Mouse (Mus musculus) neural tube, embryonic 15.5 days (tissue): ENCODE results near the gene Cab39. TPM values are rescaled to one million over a fixed set of nuclear protein-coding genes. Genes with fewer than 3 reads are reported as not detected.

Source experiments
- ATAC-seq: fragments of 200-750 bp; cut with Nextera tagmentation; 2 replicates; pipeline ENCODE4 v1.8.0; 2017; ENCODE audit warnings: mild to moderate bottlenecking, moderate TSS enrichment, moderate library complexity; ENCODE audit not compliant: low FRiP score
- H3K27ac ChIP-seq: fragments of 300-500 bp; sonication (generic); replicated peaks from 2 replicates; pipeline ENCODE4 v1.5.1; 2015; ENCODE audit warnings: mild to moderate bottlenecking, inconsistent platforms
- H3K27me3 ChIP-seq: fragments of 300-500 bp; sonication (generic); replicated peaks from 2 replicates; pipeline ENCODE4 v1.6.1; 2015; ENCODE audit warnings: inconsistent platforms
- H3K36me3 ChIP-seq: fragments of 300-500 bp; sonication (generic); 2 replicates; pipeline ENCODE4 v1.6.1; 2015; ENCODE audit warnings: inconsistent platforms
- H3K4me1 ChIP-seq: fragments of 300-500 bp; sonication (generic); 2 replicates; pipeline ENCODE4 v1.6.1; 2015; ENCODE audit warnings: inconsistent platforms
- H3K4me2 ChIP-seq: fragments of 300-500 bp; sonication (generic); 2 replicates; pipeline ENCODE4 v1.6.1; 2015; ENCODE audit warnings: inconsistent platforms, mild to moderate bottlenecking, moderate library complexity
- H3K4me3 ChIP-seq: fragments of 300-500 bp; sonication (generic); replicated peaks from 2 replicates; pipeline ENCODE4 v1.5.1; 2015; ENCODE audit warnings: mild to moderate bottlenecking, inconsistent platforms
- H3K9ac ChIP-seq: fragments of 300-500 bp; sonication (generic); replicated peaks from 2 replicates; pipeline ENCODE4 v1.6.1; 2015; ENCODE audit warnings: mild to moderate bottlenecking, inconsistent platforms
- H3K9me3 ChIP-seq: fragments of 300-500 bp; sonication (generic); replicated peaks from 2 replicates; pipeline ENCODE4 v1.6.1; 2016; ENCODE audit warnings: inconsistent platforms
- WGBS: fragments of 180-500 bp; shearing (Covaris S2); methylation state at CpG from one replicate; pipeline ENCODE4 v1.1.7; 2015; ENCODE audit warnings: mixed read lengths; 5-methylcytosine and 5-hydroxymethylcytosine counted together
- polyA plus RNA-seq: library from polyadenylated mRNA; unstranded; fragments of >200 nt; fragmentation: Nextera tagmentation; extraction: Ambion mirVana; gene quantifications from 2 replicates; pipeline ENCODE4 v1.2.1, GENCODE M21; 2015

Gene Cab39
- polyA plus RNA-seq, result 42.8 and 45.3 TPM in 2 replicates

DNA sequence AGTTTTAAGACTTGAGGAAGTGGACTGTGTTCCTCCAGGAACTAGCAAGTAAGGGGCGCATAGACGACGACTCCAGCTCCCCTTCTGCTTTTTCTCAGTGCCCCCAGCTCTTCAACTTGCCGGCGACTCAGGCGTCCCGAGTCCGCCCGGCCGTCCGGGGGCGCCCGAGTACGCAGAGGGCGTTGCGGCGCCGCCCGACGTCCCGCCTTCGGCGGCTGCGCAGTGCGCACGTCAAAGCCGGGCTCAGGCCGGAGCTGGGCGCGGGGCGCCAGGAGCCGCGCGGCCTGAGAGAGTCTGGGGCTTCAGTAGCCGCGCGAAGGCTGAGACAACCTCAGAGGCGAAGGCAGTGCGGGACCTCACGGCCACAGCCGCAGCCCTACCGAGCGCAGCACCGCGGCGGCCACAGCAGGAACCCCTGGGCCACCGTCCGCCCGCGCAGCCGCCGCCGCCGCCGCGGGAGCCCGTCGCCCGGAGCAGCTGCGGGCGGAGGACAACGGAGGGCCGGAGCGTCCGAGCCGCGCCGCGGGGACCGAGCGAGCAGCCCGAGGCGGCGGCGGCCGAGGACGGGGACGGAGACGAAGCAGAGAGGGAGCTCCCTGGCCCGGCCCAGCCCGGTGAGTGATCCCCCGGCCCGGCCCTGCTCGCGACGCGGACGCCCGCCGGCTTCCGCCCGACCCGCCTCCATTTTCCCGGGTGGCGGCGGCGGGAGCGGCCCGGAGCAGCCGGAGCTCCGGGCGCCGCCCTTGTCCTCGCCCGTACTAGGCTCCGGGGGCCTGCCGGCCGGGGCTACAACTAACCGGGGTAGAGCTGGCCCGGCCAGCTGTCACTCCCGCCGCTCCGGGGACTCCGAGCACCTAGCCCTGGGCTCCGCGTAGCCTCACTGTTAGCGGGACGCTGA is at the start of gene Cab39:
Gene Cab39 (plus strand): TSS at position 234 of the 898 bp plus-strand sequence.
- WGBS, result under 1% methylated on average over 78 of the region's 118 CpGs
- H3K27ac ChIP-seq, result peak within 1 kb of the TSS; percentile 94
- H3K36me3 ChIP-seq, result no peaks in the 10 kb centered on the region
- peaks cover 24% of the 10 kb centered on the region for H3K4me1 ChIP-seq
- peak within 1 kb of the TSS; percentile 95 for H3K4me3 ChIP-seq
- H3K9me3 ChIP-seq, result no peaks in the 10 kb centered on the region
- H3K27me3 ChIP-seq, result no peaks in the 10 kb centered on the region
- H3K4me2 ChIP-seq, result peak within 1 kb of the TSS; percentile 67
- peak; percentile 96 for ATAC-seq
- peak within 1 kb of the TSS; percentile 92 for H3K9ac ChIP-seq

DNA sequence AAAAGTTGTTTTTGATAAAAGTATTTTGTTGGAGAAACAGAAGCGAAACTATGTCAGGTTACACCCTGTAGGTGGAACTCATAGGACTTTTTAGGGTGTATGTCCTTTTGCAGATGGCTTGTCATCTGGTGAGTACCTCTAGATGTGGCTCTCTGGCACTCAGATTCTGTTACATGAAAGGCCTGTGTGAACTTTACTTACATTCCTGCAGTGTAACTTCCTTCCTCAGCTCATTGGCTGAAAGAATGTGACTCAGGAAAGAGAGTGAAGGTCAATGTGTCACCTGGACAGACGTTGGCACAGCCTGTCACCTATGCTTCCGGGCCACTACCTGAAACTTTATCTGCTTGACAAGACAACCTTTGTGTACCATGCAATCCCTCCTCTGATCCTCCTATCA is 48.7 kb upstream of the Cab39 start:
- WGBS, result 90% methylated on average over 3 of the region's 3 CpGs
- Histone ChIP-seq H3K9ac (no peak overlapping the region), H3K27ac (no peak overlapping the region), H3K27me3 (no peaks in the 10 kb centered on the region), H3K4me3 (no peak overlapping the region), H3K4me1 (peaks cover 6% of the 10 kb centered on the region; the same call in 1 of the 2 replicates), H3K9me3 (no peaks in the 10 kb centered on the region), H3K36me3 (no peaks in the 10 kb centered on the region), H3K4me2 (no peak overlapping the region)
- ATAC-seq, result no peak

DNA sequence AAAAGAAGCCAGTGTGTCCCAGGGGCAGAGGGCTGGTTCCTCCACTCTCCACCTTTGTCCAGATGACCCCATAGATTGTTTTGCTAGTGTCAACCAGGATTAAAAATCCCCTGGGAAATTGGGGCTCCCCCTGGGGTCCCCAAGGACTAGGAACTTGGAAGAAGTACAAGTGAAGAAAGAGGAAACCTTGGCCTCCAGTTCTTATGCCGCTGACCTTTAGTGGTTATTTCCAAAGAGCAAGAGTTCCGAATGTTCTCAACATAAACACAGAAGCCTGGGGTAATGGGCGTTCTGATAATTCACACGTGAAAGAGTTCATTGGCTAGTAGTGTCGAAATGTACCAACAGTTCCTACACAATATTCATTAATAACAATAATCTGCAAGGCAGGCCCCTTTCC is 46.7 kb upstream of the Cab39 start:
- WGBS, result 90% methylated on average over 5 of the region's 5 CpGs
- Histone ChIP-seq H3K9ac (no peak overlapping the region), H3K9me3 (no peaks in the 10 kb centered on the region), H3K27ac (no peak overlapping the region), H3K4me1 (peaks cover 6% of the 10 kb centered on the region; the same call in 1 of the 2 replicates), H3K4me2 (no peak overlapping the region), H3K27me3 (no peaks in the 10 kb centered on the region), H3K36me3 (no peaks in the 10 kb centered on the region), H3K4me3 (no peak overlapping the region)
- no peak for ATAC-seq

DNA sequence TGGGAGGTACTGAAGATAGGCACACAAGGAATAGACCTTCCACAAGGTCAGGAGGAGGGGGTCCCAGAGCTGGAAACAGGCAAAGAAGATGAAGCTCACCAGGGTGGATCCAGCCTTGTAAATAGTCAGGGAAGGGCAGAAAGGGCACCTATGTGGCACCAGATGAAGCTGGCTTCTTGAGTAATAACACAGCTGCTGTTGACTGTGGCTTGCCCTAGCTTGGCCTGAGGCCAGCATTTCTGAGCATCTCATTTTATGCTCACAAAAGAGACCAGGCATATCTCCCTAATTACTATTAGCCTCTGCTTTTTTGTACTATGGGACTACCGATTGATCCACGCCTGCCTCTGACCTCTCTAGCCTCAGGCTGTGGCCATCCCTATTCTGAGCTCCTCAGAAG is 43.4 kb upstream of the Cab39 start:
- Histone ChIP-seq H3K4me2 (no peak overlapping the region), H3K36me3 (no peaks in the 10 kb centered on the region), H3K9ac (no peak overlapping the region), H3K4me1 (no peaks in the 10 kb centered on the region), H3K9me3 (no peaks in the 10 kb centered on the region), H3K27ac (no peak overlapping the region), H3K27me3 (no peaks in the 10 kb centered on the region), H3K4me3 (no peak overlapping the region)
- ATAC-seq, result no peak
- WGBS, result 67% methylated on average over 2 of the region's 2 CpGs

DNA sequence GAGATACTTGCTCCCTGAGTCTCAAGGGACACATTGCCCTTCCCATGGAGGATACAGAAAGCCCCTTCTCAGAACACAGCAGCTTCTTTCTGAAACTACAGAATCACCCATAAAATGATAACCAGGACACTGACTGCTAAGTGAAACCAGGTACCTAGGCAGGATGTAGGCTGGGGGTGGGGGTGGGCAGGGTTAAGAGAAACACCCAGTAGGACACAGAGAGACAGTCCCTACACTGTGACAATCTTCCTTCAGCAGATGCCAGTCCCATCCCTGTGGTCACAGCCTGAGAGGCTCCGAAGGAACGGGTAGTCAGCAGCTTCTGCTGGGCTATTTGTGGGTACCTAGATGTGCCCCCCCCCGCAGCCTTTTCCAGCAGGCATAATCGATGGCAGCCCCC is 42.6 kb upstream of the Cab39 start:
- H3K9me3 ChIP-seq, result no peaks in the 10 kb centered on the region
- no peaks in the 10 kb centered on the region for H3K4me1 ChIP-seq
- no peak overlapping the region for H3K9ac ChIP-seq
- no peak overlapping the region for H3K4me3 ChIP-seq
- no peaks in the 10 kb centered on the region for H3K27me3 ChIP-seq
- 84% methylated on average over 4 of the region's 4 CpGs for WGBS
- no peak overlapping the region for H3K4me2 ChIP-seq
- no peak overlapping the region for H3K27ac ChIP-seq
- no peaks in the 10 kb centered on the region for H3K36me3 ChIP-seq
- no peak for ATAC-seq

DNA sequence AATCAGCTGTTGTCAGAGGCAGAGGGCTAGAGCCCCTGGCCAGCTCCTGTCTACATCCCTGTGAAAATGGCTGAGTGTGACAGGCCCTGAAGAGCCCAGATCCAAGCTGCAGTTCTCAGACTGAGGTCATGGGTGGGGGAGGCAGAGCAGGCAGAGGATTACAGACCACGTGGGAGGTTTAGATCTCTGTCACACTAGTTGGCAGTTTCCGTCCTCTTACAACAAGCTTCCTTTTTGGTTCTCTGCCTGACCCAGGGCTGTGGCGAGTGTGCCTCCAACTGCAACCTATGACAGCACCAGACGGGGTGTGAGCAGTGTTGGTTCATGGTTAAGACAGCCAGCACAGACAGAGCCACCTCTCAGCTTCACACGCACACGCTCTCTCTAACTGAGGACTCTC is 41.7 kb upstream of the Cab39 start:
- no peaks in the 10 kb centered on the region for H3K9me3 ChIP-seq
- no peak for ATAC-seq
- no peak overlapping the region for H3K9ac ChIP-seq
- WGBS, result 63% methylated on average over 6 of the region's 6 CpGs
- no peaks in the 10 kb centered on the region for H3K36me3 ChIP-seq
- no peaks in the 10 kb centered on the region for H3K4me1 ChIP-seq
- H3K4me3 ChIP-seq, result no peak overlapping the region
- H3K27me3 ChIP-seq, result no peaks in the 10 kb centered on the region
- no peak overlapping the region for H3K27ac ChIP-seq
- H3K4me2 ChIP-seq, result no peak overlapping the region

DNA sequence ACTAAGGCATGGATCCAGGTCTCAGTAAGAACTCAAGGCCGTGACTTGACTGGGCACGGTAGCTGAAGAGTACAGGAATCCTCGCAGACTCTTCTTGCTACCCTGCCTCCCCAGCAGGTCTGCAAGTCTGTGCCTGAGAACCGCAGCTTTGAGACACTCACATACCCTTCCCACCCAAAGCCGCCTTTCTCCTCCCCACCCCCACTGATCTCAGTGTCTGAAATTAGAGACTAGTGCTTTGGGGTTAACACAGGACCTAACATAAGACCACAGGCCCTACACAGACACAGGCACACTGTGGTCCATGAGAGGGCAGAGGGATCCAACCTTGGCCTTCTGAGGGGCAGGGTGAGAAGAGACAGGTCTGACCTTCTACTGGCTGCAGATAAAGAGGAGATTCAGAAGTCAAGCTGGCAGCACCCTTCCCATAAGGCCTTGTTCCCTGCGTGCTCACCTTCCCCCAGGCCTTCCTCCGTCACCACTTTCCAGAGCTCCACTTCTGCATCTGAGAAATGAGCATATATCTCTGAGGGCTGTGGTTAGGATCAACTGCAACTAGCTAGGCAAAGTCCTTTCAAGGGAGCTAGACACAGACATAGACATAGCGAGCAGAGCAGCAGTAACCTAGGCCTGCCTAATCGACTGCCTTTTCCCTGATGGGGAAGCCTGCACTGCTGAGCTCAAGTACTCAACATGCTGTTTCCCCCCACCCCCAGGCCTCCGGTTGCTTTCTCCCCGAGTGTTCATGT is 41.1 kb upstream of the Cab39 start:
- WGBS, result 87% methylated on average over 11 of the region's 11 CpGs
- ATAC-seq, result no peak
- Histone ChIP-seq H3K9ac (no peak overlapping the region), H3K4me3 (no peak overlapping the region), H3K27me3 (no peaks in the 10 kb centered on the region), H3K27ac (no peak overlapping the region), H3K36me3 (no peaks in the 10 kb centered on the region), H3K9me3 (no peaks in the 10 kb centered on the region), H3K4me1 (no peaks in the 10 kb centered on the region), H3K4me2 (no peak overlapping the region)

DNA sequence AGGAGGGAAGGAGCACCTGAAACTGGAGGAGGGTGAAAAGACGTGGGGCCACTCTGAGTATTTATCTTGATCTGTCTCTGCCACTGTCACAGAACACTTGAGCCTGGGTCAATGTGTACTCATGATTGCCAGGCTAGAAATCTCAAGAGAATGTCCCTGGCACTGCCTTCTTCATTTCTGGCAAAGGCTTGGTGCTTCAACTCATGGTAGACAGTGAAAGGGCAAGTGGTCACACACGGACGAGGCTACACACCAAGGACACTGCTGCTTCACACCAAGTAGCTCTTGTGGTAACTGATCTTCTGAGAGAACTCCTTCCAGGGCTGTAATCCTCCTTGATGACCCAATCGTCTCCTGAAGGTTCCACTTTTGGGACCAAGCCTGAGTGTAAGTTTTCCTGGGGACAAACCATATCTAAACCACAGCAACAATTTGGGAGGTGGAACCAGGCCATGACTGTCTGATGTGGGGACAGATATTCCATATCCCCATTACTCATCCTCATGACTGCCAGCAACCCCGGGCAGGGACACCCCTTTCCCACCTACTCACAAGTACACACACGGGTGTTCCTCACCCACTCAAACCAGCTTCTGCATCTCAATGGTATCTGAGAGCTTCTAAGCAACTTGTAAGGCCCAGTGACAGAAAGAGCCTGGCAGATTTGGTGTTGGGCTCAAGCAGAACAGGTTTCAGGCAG is 35.6 kb upstream of the Cab39 start:
- Histone ChIP-seq H3K36me3 (no peaks in the 10 kb centered on the region), H3K4me1 (no peaks in the 10 kb centered on the region), H3K4me2 (no peak overlapping the region), H3K9me3 (no peaks in the 10 kb centered on the region), H3K27ac (no peak overlapping the region), H3K27me3 (no peaks in the 10 kb centered on the region), H3K9ac (no peak overlapping the region), H3K4me3 (no peak overlapping the region)
- no peak for ATAC-seq
- 79% methylated on average over 6 of the region's 6 CpGs for WGBS

DNA sequence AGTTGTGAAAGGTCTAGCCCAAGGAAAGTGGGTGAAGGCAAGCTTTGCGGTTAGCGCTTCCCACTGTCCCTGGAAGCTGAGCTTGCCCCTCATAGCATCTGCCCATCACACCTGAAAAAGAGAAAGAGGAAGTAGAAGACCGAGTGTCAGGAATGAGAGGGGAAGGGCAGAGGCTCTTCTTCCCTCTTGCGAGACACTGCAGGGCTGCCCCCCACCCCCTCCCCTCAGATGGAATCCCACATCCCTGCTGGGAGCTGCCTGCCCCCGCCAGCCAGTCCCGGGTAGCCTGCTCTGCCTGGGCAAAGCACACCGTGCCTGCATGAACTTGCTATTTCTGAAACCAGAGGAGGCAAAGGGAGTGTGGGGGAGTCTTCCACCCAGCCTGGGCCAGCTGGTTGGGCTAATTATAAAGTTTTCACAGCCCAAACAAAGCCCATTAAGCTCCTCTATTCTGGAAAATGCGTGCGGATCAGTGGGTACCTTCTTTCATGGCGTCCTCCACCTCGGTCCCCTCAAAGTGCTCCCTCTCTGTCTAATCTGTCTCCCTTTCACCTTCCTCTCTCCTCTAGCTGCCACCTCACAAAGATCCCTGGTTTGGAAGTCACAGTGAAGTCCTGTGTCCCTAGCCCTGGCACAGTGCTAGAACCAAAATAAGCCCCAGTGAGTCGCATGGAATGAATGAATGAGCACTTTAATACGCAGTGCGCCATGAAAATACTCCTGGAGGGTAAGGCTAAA is 34.8 kb upstream of the Cab39 start:
- no peak overlapping the region for H3K4me3 ChIP-seq
- H3K27me3 ChIP-seq, result no peaks in the 10 kb centered on the region
- H3K4me2 ChIP-seq, result no peak overlapping the region
- 40% methylated on average over 14 of the region's 14 CpGs for WGBS
- no peaks in the 10 kb centered on the region for H3K4me1 ChIP-seq
- no peak overlapping the region for H3K9ac ChIP-seq
- H3K36me3 ChIP-seq, result no peaks in the 10 kb centered on the region
- ATAC-seq, result no peak
- H3K27ac ChIP-seq, result no peak overlapping the region
- H3K9me3 ChIP-seq, result no peaks in the 10 kb centered on the region

DNA sequence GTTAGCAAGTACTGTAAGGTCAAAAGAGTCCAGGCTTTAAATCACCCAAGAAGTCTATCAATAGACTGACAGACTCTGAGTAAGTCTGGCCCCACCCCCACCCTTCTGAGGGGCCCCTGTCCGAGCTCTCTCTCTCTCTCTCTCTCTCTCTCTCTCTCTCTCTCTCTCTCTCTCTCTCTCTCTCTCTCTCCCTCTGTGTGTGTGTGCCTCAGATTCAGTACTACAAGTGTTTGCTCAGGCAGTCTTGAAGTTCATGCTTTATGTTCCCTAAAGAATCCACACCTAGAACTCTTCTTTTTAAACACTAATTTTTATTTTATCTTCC is 34.3 kb upstream of the Cab39 start:
- no peaks in the 10 kb centered on the region for H3K9me3 ChIP-seq
- no peak overlapping the region for H3K9ac ChIP-seq
- no peak for ATAC-seq
- no peaks in the 10 kb centered on the region for H3K36me3 ChIP-seq
- WGBS, result 19% methylated on average over 1 of the region's 1 CpGs
- H3K4me2 ChIP-seq, result no peak overlapping the region
- no peaks in the 10 kb centered on the region for H3K4me1 ChIP-seq
- no peaks in the 10 kb centered on the region for H3K27me3 ChIP-seq
- no peak overlapping the region for H3K27ac ChIP-seq
- H3K4me3 ChIP-seq, result no peak overlapping the region

DNA sequence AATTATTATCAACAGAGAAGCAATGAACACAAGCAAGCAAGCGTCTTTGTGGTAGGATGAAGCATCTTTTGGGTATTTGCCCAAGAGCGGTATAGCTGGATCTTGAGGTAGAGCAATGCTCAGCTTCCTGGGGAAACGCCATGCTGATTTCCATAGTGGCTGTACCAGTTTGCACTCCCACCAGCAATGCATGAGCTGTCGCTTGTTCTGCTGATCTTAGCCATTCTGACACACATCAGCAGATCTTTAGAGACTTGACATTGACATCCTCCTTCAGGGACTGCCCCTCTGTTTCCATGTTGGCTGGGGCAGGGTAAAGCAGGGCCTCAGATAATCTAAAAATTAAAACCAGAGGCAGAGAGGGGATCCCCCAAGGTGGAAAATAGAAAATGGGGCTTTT is 31.6 kb upstream of the Cab39 start:
- Histone ChIP-seq H3K4me3 (no peak overlapping the region), H3K9ac (no peak overlapping the region), H3K4me1 (no peaks in the 10 kb centered on the region), H3K27me3 (no peaks in the 10 kb centered on the region), H3K4me2 (no peak overlapping the region), H3K36me3 (no peaks in the 10 kb centered on the region), H3K9me3 (no peaks in the 10 kb centered on the region), H3K27ac (no peak overlapping the region)
- ATAC-seq, result no peak
- 95% methylated on average over 4 of the region's 4 CpGs for WGBS
